Mouse (Mus musculus) kidney, embryonic 15.5 days (tissue): ENCODE measurements around the gene Shf. TPM values are rescaled to one million over a fixed set of nuclear protein-coding genes. Genes with fewer than 3 reads are reported as not detected.
A peak's percentile ranks its signal among the peaks of the same experiment; 100 is the strongest.

Experiments
- ATAC-seq: fragments of 200-750 bp; cut with Nextera tagmentation; replicated peaks from 2 replicates; pipeline ENCODE4 v1.8.0; 2017; ENCODE audit warnings: moderate TSS enrichment; ENCODE audit not compliant: low FRiP score
- H3K27ac ChIP-seq: fragments of 300-500 bp; sonication (generic); 2 replicates; pipeline ENCODE4 v1.5.1; 2015; ENCODE audit warnings: mild to moderate bottlenecking, inconsistent platforms
- H3K27me3 ChIP-seq: fragments of 300-500 bp; sonication (generic); 2 replicates; pipeline ENCODE4 v1.6.1; 2015; ENCODE audit warnings: inconsistent platforms
- H3K36me3 ChIP-seq: fragments of 300-500 bp; sonication (generic); 2 replicates; pipeline ENCODE4 v1.6.1; 2015; ENCODE audit warnings: inconsistent platforms
- H3K4me1 ChIP-seq: fragments of 300-500 bp; sonication (generic); 2 replicates; pipeline ENCODE4 v1.6.1; 2015; ENCODE audit warnings: inconsistent platforms
- H3K4me2 ChIP-seq: fragments of 300-500 bp; sonication (generic); 2 replicates; pipeline ENCODE4 v1.6.1; 2015; ENCODE audit warnings: moderate library complexity, mild to moderate bottlenecking, inconsistent platforms
- H3K4me3 ChIP-seq: fragments of 300-500 bp; sonication (generic); replicated peaks from 2 replicates; pipeline ENCODE4 v1.5.1; 2015; ENCODE audit warnings: mild to moderate bottlenecking, inconsistent platforms
- H3K9ac ChIP-seq: fragments of 300-500 bp; sonication (generic); 2 replicates; pipeline ENCODE4 v1.6.1; 2015; ENCODE audit warnings: mild to moderate bottlenecking, inconsistent platforms
- H3K9me3 ChIP-seq: fragments of 300-500 bp; sonication (generic); replicated peaks from 2 replicates; pipeline ENCODE4 v1.6.1; 2016; ENCODE audit warnings: inconsistent platforms
- WGBS: fragments of 180-500 bp; shearing (Covaris S2); methylation state at CpG from one replicate; pipeline ENCODE4 v1.1.7; 2015; ENCODE audit warnings: mixed read lengths; 5-methylcytosine and 5-hydroxymethylcytosine counted together
- polyA plus RNA-seq: library from polyadenylated mRNA; unstranded; fragments of >200 nt; fragmentation: Nextera tagmentation; extraction: Ambion mirVana; gene quantifications from 2 replicates; pipeline ENCODE4 v1.2.1, GENCODE M21; 2015

The Shf gene
- polyA plus RNA-seq, 1 experiment from 2014 or later, result 2.4 TPM

GRCm38 (mm10) chr2:122306184-122306583 lies 62.8 kb downstream of the Shf start:
- no peak overlapping the region for H3K9ac ChIP-seq
- H3K4me3 ChIP-seq, result no peak overlapping the region
- no peak overlapping the region for H3K27ac ChIP-seq
- H3K27me3 ChIP-seq, result peaks cover 97% of the 10 kb centered on the region
- no peaks in the 10 kb centered on the region for H3K36me3 ChIP-seq
- no peak overlapping the region for H3K4me2 ChIP-seq
- peaks cover 11% of the 10 kb centered on the region for H3K4me1 ChIP-seq
- WGBS, result 51% methylated on average over 4 of the region's 4 CpGs
- no peaks in the 10 kb centered on the region for H3K9me3 ChIP-seq
- ATAC-seq, result no peak

GRCm38 (mm10) chr2:122305097-122305892 lies 63.7 kb downstream of the Shf start:
- 78% methylated on average over 16 of the region's 16 CpGs for WGBS
- H3K9me3 ChIP-seq, result no peaks in the 10 kb centered on the region
- no peak overlapping the region for H3K9ac ChIP-seq
- peaks cover 17% of the 10 kb centered on the region for H3K4me1 ChIP-seq
- H3K4me2 ChIP-seq, result no peak overlapping the region
- H3K27ac ChIP-seq, result no peak overlapping the region
- no peaks in the 10 kb centered on the region for H3K36me3 ChIP-seq
- H3K27me3 ChIP-seq, result peaks cover 97% of the 10 kb centered on the region
- no peak overlapping the region for H3K4me3 ChIP-seq
- ATAC-seq, result no peak

GRCm38 (mm10) chr2:122304544-122304943 lies 64.4 kb downstream of the Shf start:
- Histone ChIP-seq H3K4me1 (peaks cover 17% of the 10 kb centered on the region), H3K4me3 (no peak overlapping the region), H3K36me3 (no peaks in the 10 kb centered on the region), H3K4me2 (no peak overlapping the region), H3K9me3 (no peaks in the 10 kb centered on the region), H3K9ac (no peak overlapping the region), H3K27ac (no peak overlapping the region), H3K27me3 (peaks cover 97% of the 10 kb centered on the region)
- 92% methylated on average over 6 of the region's 6 CpGs for WGBS
- no peak for ATAC-seq

- Histone ChIP-seq H3K27ac (no peak overlapping the region), H3K4me2 (no peak overlapping the region), H3K9ac (no peak overlapping the region), H3K4me3 (no peak overlapping the region), H3K4me1 (peaks cover 34% of the 10 kb centered on the region), H3K9me3 (no peaks in the 10 kb centered on the region), H3K36me3 (no peaks in the 10 kb centered on the region), H3K27me3 (peaks cover 99% of the 10 kb centered on the region)
- no peak; the same call in 1 of the 2 replicates for ATAC-seq
- WGBS, result 15% methylated on average over 9 of the region's 9 CpGs
Measured at GRCm38 (mm10) chr2:122302574-122303241, 66.3 kb downstream of the Shf start.

GRCm38 (mm10) chr2:122301921-122302573 lies 66.9 kb downstream of the Shf start:
- Histone ChIP-seq H3K27ac (no peak overlapping the region), H3K4me2 (peak overlapping the region; percentile 62), H3K4me3 (peak overlapping the region; percentile 39), H3K36me3 (no peaks in the 10 kb centered on the region), H3K9ac (no peak overlapping the region), H3K27me3 (peaks cover 99% of the 10 kb centered on the region), H3K4me1 (peaks cover 40% of the 10 kb centered on the region), H3K9me3 (no peaks in the 10 kb centered on the region)
- 7% methylated on average over 23 of the region's 23 CpGs for WGBS
- ATAC-seq, result no peak

GRCm38 (mm10) chr2:122301081-122301920 lies 67.7 kb downstream of the Shf start:
- no peak; the same call in 1 of the 2 replicates for ATAC-seq
- Histone ChIP-seq H3K4me3 (peak overlapping the region; percentile 39), H3K27me3 (peaks cover 99% of the 10 kb centered on the region), H3K36me3 (no peaks in the 10 kb centered on the region), H3K27ac (no peak overlapping the region), H3K9me3 (no peaks in the 10 kb centered on the region), H3K4me2 (peak overlapping the region; percentile 62), H3K4me1 (peaks cover 42% of the 10 kb centered on the region), H3K9ac (0 out of 2 replicates have a peak overlapping the region, but pooled peaks have one; percentile 9)
- under 1% methylated on average over 48 of the region's 48 CpGs for WGBS

GRCm38 (mm10) chr2:122300656-122301020 lies 68.3 kb downstream of the Shf start:
- WGBS, result 3% methylated on average over 14 of the region's 14 CpGs
- H3K4me2 ChIP-seq, result peak overlapping the region; percentile 62
- H3K27me3 ChIP-seq, result peaks cover 99% of the 10 kb centered on the region
- H3K4me3 ChIP-seq, result peak overlapping the region; percentile 39
- ATAC-seq, result no peak
- H3K4me1 ChIP-seq, result peaks cover 42% of the 10 kb centered on the region
- H3K27ac ChIP-seq, result no peak overlapping the region
- no peaks in the 10 kb centered on the region for H3K36me3 ChIP-seq
- H3K9me3 ChIP-seq, result no peaks in the 10 kb centered on the region
- H3K9ac ChIP-seq, result no peak overlapping the region

GRCm38 (mm10) chr2:122299911-122300655 lies 68.9 kb downstream of the Shf start:
- peaks cover 43% of the 10 kb centered on the region for H3K4me1 ChIP-seq

More at GRCm38 (mm10) chr2:122299911-122300655, 68.9 kb downstream of the Shf start:
- Histone ChIP-seq H3K27ac (no peak overlapping the region), H3K4me2 (no peak overlapping the region), H3K27me3 (peaks cover 99% of the 10 kb centered on the region), H3K9me3 (no peaks in the 10 kb centered on the region), H3K9ac (no peak overlapping the region), H3K36me3 (no peaks in the 10 kb centered on the region), H3K4me3 (no peak overlapping the region)
- 10% methylated on average over 14 of the region's 14 CpGs for WGBS
- ATAC-seq, result no peak

Other genes starting within 250 kb of the Shf start
- 234 and 241 TPM in 2 replicates for gene B2m, start 221.5 kb downstream of the Shf start, polyA plus RNA-seq
- 0.09 TPM in 1 of 2 replicates, not detected in the other for gene Trim69, start 208.5 kb downstream of the Shf start, polyA plus RNA-seq
- 0.06 TPM in 1 of 2 replicates, not detected in the other for gene Patl2, start 183.0 kb downstream of the Shf start, polyA plus RNA-seq
- not detected in 2 replicates for gene Terb2, start 182.9 kb downstream of the Shf start, polyA plus RNA-seq
- 41.0 and 41.6 TPM in 2 replicates for gene Sord, start 134.4 kb downstream of the Shf start, polyA plus RNA-seq
- 0.10 and 0.19 TPM in 2 replicates for gene Duox2, start 70.7 kb downstream of the Shf start, polyA plus RNA-seq
- gene Duoxa2, start 70.3 kb downstream of the Shf start, polyA plus RNA-seq, result 0.17 TPM in 1 of 2 replicates, not detected in the other
- gene Duoxa1, start 55.4 kb downstream of the Shf start, polyA plus RNA-seq, result 0.10 TPM in 1 of 2 replicates, not detected in the other
- 0.04 TPM in 1 of 2 replicates, not detected in the other for gene Duox1, start 53.5 kb downstream of the Shf start, polyA plus RNA-seq
- 0.54 and 0.82 TPM in 2 replicates for gene Slc28a2, start 57.3 kb upstream of the Shf start, polyA plus RNA-seq
- 0.12 TPM in 2 replicates for gene Gm14085, start 115.8 kb upstream of the Shf start, polyA plus RNA-seq
- gene Gatm, start 242.1 kb upstream of the Shf start, polyA plus RNA-seq, result 44.2 and 49.6 TPM in 2 replicates